Mouse (Mus musculus): ENCODE measurements around the gene BC049715.

GRCm38 (mm10) chr6:136806819-136807218 lies 20.6 kb upstream of the BC049715 start:
- TF ChIP-seq CTCF (conservative IDR thresholded peaks at IDR 0.05; ENCODE audit: insufficient read depth, insufficient read length, low read depth, low read length) (no peak), POLR2A (IDR thresholded peaks at IDR 0.05; ENCODE audit: low read depth, low read length) (no peak)
